8 mouse cellular contexts compared by ENCODE assay signal in genomic region chr4:155869317-155870033, GRCm38 (mm10). TPM values are rescaled to one million over a fixed set of nuclear protein-coding genes. Genes with fewer than 3 reads are reported as not detected.
A peak's percentile ranks its signal among the peaks of the same experiment; 100 is the strongest.
DNase-seq lines count a peak whose midpoint lies in the region; ATAC-seq and TF ChIP-seq lines count a peak whose summit lies in the region.

TSS of gene Cptp (minus strand) at chr4:155869440.
TSS of gene Ints11 (plus strand) at chr4:155869546.

- in situ Hi-C loops in ES-E14 (cut with MboI; ENCODE audit: low sequenced_read_pairs in 2 of 2, unreplicated experiment in 2 of 2), result no loop called here

- peak; percentile 94 for TF ChIP-seq POLR2A in olfactory bulb, adult 2 months (IDR thresholded peaks at IDR 0.05; ENCODE audit: insufficient read depth, low read depth, low read length)
- TF ChIP-seq POLR2A in thymus, adult 2 months (IDR thresholded peaks at IDR 0.05; ENCODE audit: control insufficient read depth, extremely low read depth, insufficient read depth, low read length, poor library complexity), result peak; percentile 81

- H3K27me3 ChIP-seq in forebrain, embryonic 16.5 days (replicated peaks; ENCODE audit: control insufficient read depth, insufficient read depth, low read length), result no peaks in the 10 kb centered on the region
- no peaks in the 10 kb centered on the region for H3K27me3 ChIP-seq in lung, embryonic 14.5 days (ENCODE audit: insufficient read depth, low read length)
- H3K27me3 ChIP-seq in thymus, adult 2 months (ENCODE audit: control insufficient read depth, insufficient read depth, low read length), result no peaks in the 10 kb centered on the region

- H3K4me1 ChIP-seq in ES-E14 (ENCODE audit: control insufficient read depth in 2 of 2, insufficient read depth in 2 of 2, low read length in 2 of 2, poor library complexity in 1 of 2), result peaks cover 0 to 2% of the 10 kb centered on the region in 2 experiments; a peak in 1 of 4 replicates
- H3K4me1 ChIP-seq in forebrain, embryonic 16.5 days (replicated peaks; ENCODE audit: control insufficient read depth, insufficient read depth, low read length), result peaks cover 16% of the 10 kb centered on the region
- H3K4me1 ChIP-seq in lung, embryonic 14.5 days (ENCODE audit: insufficient read depth), result peaks cover 4% of the 10 kb centered on the region; the same call in 1 of the 2 replicates
- H3K4me1 ChIP-seq in olfactory bulb, adult 2 months (ENCODE audit: control insufficient read depth, insufficient read depth, low read length), result peaks cover 15% of the 10 kb centered on the region
- H3K4me1 ChIP-seq in thymus, adult 2 months (replicated peaks; ENCODE audit: control insufficient read depth, insufficient read depth, low read length), result peaks cover 13% of the 10 kb centered on the region

- peak; percentile 98 for ATAC-seq in forebrain, embryonic 16.5 days
- peak; percentile 98 for ATAC-seq in lung, embryonic 14.5 days (ENCODE audit: insufficient read depth)

- intact Hi-C loops in heart, postnatal 36 days (cut with DNase I), result no loop called here

- H3K27ac ChIP-seq in ES-E14 (ENCODE audit: insufficient read depth, low read depth, low read length, poor library complexity, severe bottlenecking), result peak within 1 kb of the TSS; percentile 11; the same call in 1 of the 2 replicates
- peak within 1 kb of the TSS; percentile 71 for H3K27ac ChIP-seq in forebrain, embryonic 16.5 days (ENCODE audit: low read length)
- H3K27ac ChIP-seq in layer of hippocampus, adult 2 months, result peak within 1 kb of the TSS; percentile 84
- H3K27ac ChIP-seq in lung, embryonic 14.5 days (ENCODE audit: low read depth), result 0 out of 2 replicates have a peak within 1 kb of the TSS, but pooled peaks have one; percentile 30
- peak within 1 kb of the TSS; percentile 22; the same call in 1 of the 2 replicates for H3K27ac ChIP-seq in olfactory bulb, adult 2 months (ENCODE audit: insufficient read depth, low read depth, low read length)
- peak within 1 kb of the TSS; percentile 10; the same call in 1 of the 2 replicates for H3K27ac ChIP-seq in thymus, adult 2 months (ENCODE audit: control insufficient read depth, insufficient read depth, low read length)

- H3K9ac ChIP-seq in ES-E14 (ENCODE audit: insufficient read depth, low read depth, low read length, poor library complexity, severe bottlenecking), result peak within 1 kb of the TSS; percentile 98
- peak within 1 kb of the TSS; percentile 77 for H3K9ac ChIP-seq in forebrain, embryonic 16.5 days (replicated peaks; ENCODE audit: low read depth, low read length)
- H3K9ac ChIP-seq in lung, embryonic 14.5 days, result peak within 1 kb of the TSS; percentile 71

- WGBS in forebrain, embryonic 16.5 days, result under 1% methylated on average over 63 of the region's 63 CpGs
- WGBS in lung, embryonic 14.5 days, result under 1% methylated on average over 63 of the region's 63 CpGs
- WGBS in olfactory bulb, adult 2 months, result under 1% methylated on average over 63 of the region's 63 CpGs
- WGBS in thymus, adult 2 months, result under 1% methylated on average over 63 of the region's 63 CpGs

- DNase-seq in ES-E14 (ENCODE audit: low read depth, low spot score), result peak; percentile 93
- DNase-seq in cerebellum, adult 11-12 months, result peak; percentile 96
- peak; percentile 96 for DNase-seq in heart, postnatal 36 days
- DNase-seq in layer of hippocampus, adult 2 months (ENCODE audit: low spot score in 2 of 2), result peak; percentile 96
- peak; percentile 97 for DNase-seq in lung, embryonic 14.5 days
- DNase-seq in thymus, adult 2 months, result peak; percentile 97

- peaks cover 31% of the 10 kb centered on the region for H3K36me3 ChIP-seq in ES-E14 (ENCODE audit: control insufficient read depth, insufficient read depth, low read length, poor library complexity, severe bottlenecking)
- H3K36me3 ChIP-seq in forebrain, embryonic 16.5 days (ENCODE audit: control insufficient read depth, insufficient read depth), result peaks cover 15% of the 10 kb centered on the region
- peaks cover 42% of the 10 kb centered on the region for H3K36me3 ChIP-seq in lung, embryonic 14.5 days (ENCODE audit: insufficient read depth)
- H3K36me3 ChIP-seq in thymus, adult 2 months (ENCODE audit: control insufficient read depth, insufficient read depth, low read length), result peaks cover 21% of the 10 kb centered on the region

- H3K4me3 ChIP-seq in ES-E14 (ENCODE audit: insufficient read depth in 1 of 2, low read depth in 1 of 2, low read length in 2 of 2, poor library complexity in 1 of 2, severe bottlenecking in 1 of 2), result peak within 1 kb of the TSS; percentile 95 to 100
- peak within 1 kb of the TSS; percentile 73 for H3K4me3 ChIP-seq in forebrain, embryonic 16.5 days (replicated peaks; ENCODE audit: low read length)
- H3K4me3 ChIP-seq in layer of hippocampus, adult 2 months, result peak within 1 kb of the TSS; percentile 74
- peak within 1 kb of the TSS; percentile 66 for H3K4me3 ChIP-seq in lung, embryonic 14.5 days (ENCODE audit: low read depth, low read length)
- H3K4me3 ChIP-seq in olfactory bulb, adult 2 months (ENCODE audit: insufficient read depth, low read depth, low read length), result peak within 1 kb of the TSS; percentile 78
- peak within 1 kb of the TSS; percentile 91 for H3K4me3 ChIP-seq in thymus, adult 2 months (ENCODE audit: control insufficient read depth, insufficient read depth, low read length)

- peak within 1 kb of the TSS; percentile 98 for H3K4me2 ChIP-seq in forebrain, embryonic 16.5 days (ENCODE audit: low read length)
- peak within 1 kb of the TSS; percentile 96 for H3K4me2 ChIP-seq in lung, embryonic 14.5 days

- H3K9me3 ChIP-seq in ES-E14 (ENCODE audit: control insufficient read depth, insufficient read depth, low read depth, low read length), result no peaks in the 10 kb centered on the region
- H3K9me3 ChIP-seq in forebrain, embryonic 16.5 days (ENCODE audit: control insufficient read depth, low read length), result no peaks in the 10 kb centered on the region
- no peaks in the 10 kb centered on the region for H3K9me3 ChIP-seq in lung, embryonic 14.5 days (ENCODE audit: low read depth, low read length)

- peak; percentile 66 for TF ChIP-seq CTCF in layer of hippocampus, adult 2 months (conservative IDR thresholded peaks at IDR 0.05)
- TF ChIP-seq CTCF in lung, embryonic 14.5 days (IDR thresholded peaks at IDR 0.05; ENCODE audit: low read depth), result peak; percentile 20; the same call in 1 of the 2 replicates
- no peak for TF ChIP-seq CTCF in olfactory bulb, adult 2 months (IDR thresholded peaks at IDR 0.05; ENCODE audit: insufficient read depth, low read depth, low read length)
- TF ChIP-seq CTCF in thymus, adult 2 months (IDR thresholded peaks at IDR 0.05; ENCODE audit: borderline replicate concordance, control insufficient read depth, extremely low read depth, insufficient read depth, low read length, poor library complexity), result no peak; the same call in 1 of the 2 replicates

TF ChIP-seq in ES-E14, 5 proteins besides CTCF, POLR2A, EP300 and RAD21:
- TF ChIP-seq MAFK (IDR thresholded peaks at IDR 0.05; ENCODE audit: insufficient read depth, low read depth, low read length) (no peak), ZNF384 (IDR thresholded peaks at IDR 0.05; ENCODE audit: low read depth, low read length) (no peak), HCFC1 (IDR thresholded peaks at IDR 0.05; ENCODE audit: borderline replicate concordance, insufficient read depth, low read length) (no peak), CHD2 (IDR thresholded peaks at IDR 0.05; ENCODE audit: low read depth, low read length) (no peak), ZC3H11A (IDR thresholded peaks at IDR 0.05; ENCODE audit: borderline replicate concordance, low read depth, low read length) (no peak)

RNA-seq across cellular contexts. Expression of gene Cptp, which starts in this region (rescaled TPM):
- total RNA-seq in ES-E14 (2012; rRNA removed), result 9.7 and 10.1 TPM in 2 replicates
- polyA plus RNA-seq in forebrain, embryonic 16.5 days (2015; fragmentation: Nextera tagmentation; extraction: Ambion mirVana), result 22.5 and 23.8 TPM in 2 replicates
- total RNA-seq in heart, postnatal 36 days (2021), result 10 to 100 TPM in 1 of 2 experiments, 1 to 10 TPM in 1; 9.5 to 11.7 TPM
- 10 to 100 TPM; 29.2 to 31.7 TPM for total RNA-seq in layer of hippocampus, adult 2 months (2021)
- polyA plus RNA-seq in lung, embryonic 14.5 days (2014; fragmentation: Nextera tagmentation; extraction: Ambion mirVana), result 17.1 and 18.4 TPM in 2 replicates
- not detected in 2 replicates for polyA plus RNA-seq in olfactory bulb, adult 2 months (2012; ENCODE audit: insufficient read depth, insufficient read length, low replicate concordance, missing spikeins)
- polyA plus RNA-seq in thymus, adult 2 months (2012; rRNA removed), result 31.9 and 32.2 TPM in 2 replicates

RNA-seq across cellular contexts. Expression of gene Ints11, which starts in this region (rescaled TPM):
- total RNA-seq in ES-E14 (2012; rRNA removed), result 106 and 119 TPM in 2 replicates
- polyA plus RNA-seq in forebrain, embryonic 16.5 days (2015; fragmentation: Nextera tagmentation; extraction: Ambion mirVana), result 89.8 and 100 TPM in 2 replicates
- 10 to 100 TPM; 15.7 to 18.8 TPM for total RNA-seq in heart, postnatal 36 days (2021)
- total RNA-seq in layer of hippocampus, adult 2 months (2021), result 10 to 100 TPM; 33.7 to 35.8 TPM
- polyA plus RNA-seq in lung, embryonic 14.5 days (2014; fragmentation: Nextera tagmentation; extraction: Ambion mirVana), result 83.6 and 84.7 TPM in 2 replicates
- not detected in 2 replicates for polyA plus RNA-seq in olfactory bulb, adult 2 months (2012; ENCODE audit: insufficient read depth, insufficient read length, low replicate concordance, missing spikeins)
- 107 and 108 TPM in 2 replicates for polyA plus RNA-seq in thymus, adult 2 months (2012; rRNA removed)

Comparison
In these comparisons a context has a peak if more than half of its experiments do, and no peak if none do; other contexts are left out.
1. Peak in every context shown above with its lines: DNase-seq, ATAC-seq, H3K4me3 ChIP-seq and H3K27ac ChIP-seq.
2. RNA of gene Cptp (polyA plus RNA-seq): 31.9 to 32.2 TPM in thymus, adult 2 months, 22.5 to 23.8 TPM in forebrain, embryonic 16.5 days and 17.1 to 18.4 TPM in lung, embryonic 14.5 days; not detected in olfactory bulb, adult 2 months; every median in the first group is over 10 times any median in the second.
3. H3K27ac ChIP-seq: peak in every context shown above with its lines; median percentile 84 in layer of hippocampus, adult 2 months; 71 in forebrain, embryonic 16.5 days; 30 in lung, embryonic 14.5 days; 22 in olfactory bulb, adult 2 months; 11 in ES-E14; 10 in thymus, adult 2 months.
4. CTCF ChIP-seq: peak in layer of hippocampus, adult 2 months (single experiment) and lung, embryonic 14.5 days (single experiment); none in olfactory bulb, adult 2 months (single experiment) and thymus, adult 2 months (single experiment).